Mouse (Mus musculus) layer of hippocampus, adult 9-10 months (tissue): ENCODE results near the gene Homer2.

ENCODE experiments used
- DNase-seq: peaks from one replicate; pipeline ENCODE4 v3.0.0; 2022; ENCODE audit warnings: low spot score

The Homer2 gene

DNA sequence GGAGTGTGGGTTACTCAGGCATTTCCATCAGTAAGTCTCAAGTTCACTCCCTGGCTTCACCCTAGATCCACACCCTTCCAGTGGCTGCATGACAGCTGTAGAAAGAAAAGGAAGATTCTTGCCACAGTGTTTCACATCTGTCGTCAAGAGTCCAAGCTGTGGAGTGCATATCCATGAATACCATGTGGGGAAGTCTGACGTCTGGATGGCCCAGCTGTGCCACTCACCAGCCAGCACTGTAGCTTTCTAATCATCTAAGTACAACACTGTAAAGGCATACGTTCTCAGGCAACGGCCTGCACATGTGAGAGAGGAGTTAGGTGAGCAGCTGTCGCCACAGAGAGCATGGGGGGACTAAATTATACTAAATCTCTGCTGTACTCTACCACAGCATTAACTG, 56.0 kb downstream of the Homer2 start:
- no peak for DNase-seq

- no peak for DNase-seq
Observed at GRCm38 (mm10) chr7:81649270-81649669, 58.1 kb downstream of the Homer2 start.

- DNase-seq = no peak
Observed at GRCm38 (mm10) chr7:81647959-81648358, 59.4 kb downstream of the Homer2 start.

GRCm38 (mm10) chr7:81644551-81645235, 62.6 kb downstream of the Homer2 start:
- no peak for DNase-seq

DNA sequence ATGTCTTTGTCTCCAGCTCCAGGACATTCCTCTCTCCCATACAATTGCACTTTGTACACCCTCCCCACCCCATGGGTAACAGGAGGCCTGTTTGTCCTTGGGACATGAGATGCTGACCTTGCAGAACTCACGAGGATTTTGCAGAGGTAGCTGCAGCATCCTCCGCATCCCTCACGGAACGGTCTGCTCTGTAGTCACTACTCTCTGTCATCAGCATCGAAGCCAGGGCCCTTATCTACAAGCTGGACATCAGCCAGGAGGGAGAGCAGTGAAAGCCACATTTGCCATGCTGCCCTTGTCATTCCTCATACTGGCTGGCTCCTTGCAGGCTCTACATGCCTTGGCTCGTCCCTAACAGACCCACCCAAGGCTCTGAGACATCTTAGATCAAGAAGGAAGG, 66.2 kb downstream of the Homer2 start:
- no peak for DNase-seq

DNA sequence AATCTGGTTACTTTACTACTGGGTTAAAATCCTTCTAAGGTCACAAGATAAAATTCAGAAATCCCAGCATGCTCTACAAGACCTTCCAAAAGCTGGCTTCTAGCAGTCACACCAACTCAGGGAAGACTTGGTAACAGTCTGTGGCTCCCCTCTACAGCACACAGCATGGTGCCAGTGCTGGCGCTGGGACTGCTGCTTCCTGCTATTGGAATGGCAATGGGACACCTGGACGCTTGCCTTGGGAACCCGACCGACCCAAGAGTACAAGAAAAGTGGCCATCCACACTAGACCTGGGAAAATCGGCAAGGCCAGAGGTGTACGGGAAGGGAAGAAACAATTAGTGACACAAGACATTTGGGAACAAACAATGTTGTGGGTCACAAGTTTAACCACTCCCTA, 74.7 kb downstream of the Homer2 start:
- DNase-seq = no peak

- DNase-seq = no peak
Observed at GRCm38 (mm10) chr7:81631261-81631660, 76.1 kb downstream of the Homer2 start.

DNA sequence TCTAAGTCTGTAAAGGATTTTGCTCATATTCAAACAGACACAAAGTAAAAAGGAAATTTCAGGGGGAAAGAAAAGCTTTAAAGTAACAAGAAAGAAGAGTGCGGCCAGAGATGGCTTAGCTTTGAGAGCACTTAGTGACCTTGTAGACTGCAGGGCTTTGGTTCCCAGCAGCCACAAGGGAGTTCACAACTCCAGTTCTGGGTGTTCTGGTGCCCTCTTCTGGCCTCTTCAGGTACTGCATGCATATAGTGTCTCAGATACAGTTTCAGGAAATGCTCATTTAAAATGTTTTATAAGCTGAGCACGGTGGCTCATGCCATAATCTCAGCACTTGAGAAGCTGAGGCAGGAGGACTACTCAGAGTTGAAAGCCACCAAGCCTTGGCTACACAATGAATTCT, 80.9 kb downstream of the Homer2 start:
- DNase-seq = no peak

GRCm38 (mm10) chr7:81623767-81624166, 83.6 kb downstream of the Homer2 start:
- no peak for DNase-seq

- DNase-seq = no peak
Observed at GRCm38 (mm10) chr7:81622793-81623192, 84.5 kb downstream of the Homer2 start.

DNA sequence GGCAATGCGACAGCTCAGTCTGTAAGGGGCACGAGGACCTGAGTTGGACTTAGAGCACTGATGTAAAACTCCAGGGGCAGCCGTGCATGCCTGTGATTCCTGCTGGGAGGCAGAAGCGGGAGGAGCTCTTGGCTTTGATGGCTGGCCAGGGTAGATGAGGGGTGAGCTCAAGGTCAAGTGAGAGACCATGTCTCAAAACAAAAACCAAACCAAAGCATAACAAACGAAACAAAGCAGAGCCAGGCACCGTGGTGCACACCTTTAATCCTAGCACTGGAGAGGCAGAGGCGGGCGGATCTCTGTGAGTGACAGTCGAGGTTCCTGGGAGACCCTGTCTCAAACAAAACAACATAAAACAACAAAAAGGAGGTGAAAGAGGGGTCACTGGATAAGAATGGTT, 92.3 kb downstream of the Homer2 start:
- no peak for DNase-seq

GRCm38 (mm10) chr7:81612856-81613635, 94.3 kb downstream of the Homer2 start:
- DNase-seq = no peak

- no peak for DNase-seq
Observed at GRCm38 (mm10) chr7:81610125-81610524, 97.2 kb downstream of the Homer2 start.

DNA sequence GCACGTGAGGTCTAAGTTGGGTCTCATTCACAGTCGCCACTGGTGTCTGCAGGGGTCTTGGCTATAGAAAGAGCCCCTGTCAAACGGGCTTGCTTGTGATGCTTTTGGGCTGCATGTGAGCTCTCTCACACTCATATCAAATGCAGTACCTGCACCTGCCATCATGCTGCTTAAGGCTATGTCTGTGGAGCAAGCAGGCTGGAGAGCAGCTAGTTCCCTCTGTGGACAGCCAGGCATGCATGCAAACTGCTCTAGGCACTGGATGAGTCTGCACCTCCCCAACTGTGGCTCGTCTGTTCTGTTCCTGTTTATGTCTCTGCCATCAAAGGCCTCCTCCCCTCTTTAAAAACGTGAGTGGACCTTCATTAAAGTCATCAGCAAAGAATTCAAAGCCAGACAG, 100.9 kb downstream of the Homer2 start:
- DNase-seq = no peak

DNA sequence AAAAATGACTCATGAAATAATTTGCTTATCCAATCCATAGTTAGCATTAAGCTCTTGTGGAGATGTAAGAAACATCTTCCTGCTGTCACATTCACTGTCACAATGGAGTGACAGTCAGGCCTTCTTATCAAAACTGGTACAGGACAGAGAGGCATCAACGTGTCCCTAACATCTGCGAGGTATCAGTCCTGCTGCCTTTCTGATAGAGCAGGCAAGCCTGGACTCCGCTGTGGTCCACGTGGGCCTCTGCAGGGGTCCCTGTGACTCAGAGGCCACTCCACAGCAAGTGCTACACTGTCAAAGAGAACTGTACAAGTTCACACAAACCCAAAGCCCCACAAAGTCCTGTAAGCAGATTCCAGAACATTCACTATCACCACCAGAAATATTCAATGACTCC, 101.8 kb downstream of the Homer2 start:
- DNase-seq = no peak

DNA sequence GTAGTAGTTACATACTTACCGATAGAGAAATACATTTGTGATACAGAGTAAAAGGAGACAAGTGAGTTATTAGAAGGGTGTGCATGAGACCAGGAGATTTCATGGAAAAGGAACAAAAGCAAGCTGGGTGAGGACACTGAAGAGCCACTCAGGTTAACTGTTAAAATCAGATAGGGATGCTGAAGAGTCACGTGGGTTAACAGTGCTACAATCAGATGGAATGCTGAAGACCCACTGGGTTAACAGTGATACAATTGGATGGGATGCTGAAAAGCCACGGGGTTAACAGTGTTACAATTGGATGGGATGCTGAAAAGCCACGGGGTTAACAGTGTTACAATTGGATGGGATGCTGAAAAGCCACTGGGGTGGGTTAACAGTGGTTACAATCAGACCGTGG, 102.3 kb downstream of the Homer2 start:
- DNase-seq = no peak

DNA sequence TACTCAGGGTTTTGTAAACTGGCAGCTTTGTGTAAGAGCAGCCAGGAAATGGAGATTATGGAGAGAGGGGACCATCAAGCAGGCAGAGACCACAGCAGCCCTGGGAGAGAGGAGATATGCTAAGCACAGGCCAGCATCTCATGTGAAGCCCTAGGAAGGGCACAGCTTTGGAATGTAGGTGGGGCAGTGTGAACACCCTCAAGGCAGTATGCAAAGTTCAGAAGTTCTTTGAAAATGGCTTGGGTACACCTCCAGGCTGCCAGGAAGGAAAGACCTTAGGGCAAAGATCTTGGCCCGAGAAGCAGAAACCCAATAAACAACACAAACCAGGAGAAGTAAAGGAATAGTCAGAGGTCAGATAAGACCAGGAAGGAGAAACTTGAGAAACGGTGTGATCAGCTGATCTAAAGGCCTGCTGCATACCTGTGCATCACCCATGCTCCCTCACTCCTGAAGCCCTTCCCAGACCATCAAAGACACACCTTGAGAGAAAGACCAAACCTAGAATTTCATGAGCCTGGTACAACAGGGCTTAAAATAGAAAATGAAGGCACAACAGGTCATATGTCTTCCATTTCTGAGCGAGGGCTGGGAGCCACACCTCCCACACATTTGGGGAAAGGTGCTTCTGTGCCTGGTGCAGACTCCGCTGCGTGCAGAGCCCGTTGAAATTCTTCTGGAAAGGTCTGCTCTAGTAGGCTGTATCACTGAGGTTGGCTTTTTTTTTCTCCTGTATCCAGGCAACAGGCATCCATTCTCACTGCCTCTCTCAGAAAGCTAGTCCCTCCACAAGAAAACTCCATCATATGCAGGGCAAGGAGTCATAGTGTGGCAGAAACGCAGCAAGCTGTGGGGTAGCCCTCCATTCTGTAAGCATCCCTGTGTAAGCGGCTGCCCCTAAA, 107.7 kb downstream of the Homer2 start:
- DNase-seq = no peak

GRCm38 (mm10) chr7:81597660-81598059, 109.7 kb downstream of the Homer2 start:
- DNase-seq = no peak

- no peak for DNase-seq
Observed at GRCm38 (mm10) chr7:81596086-81596485, 111.2 kb downstream of the Homer2 start.

GRCm38 (mm10) chr7:81595056-81595455, 112.3 kb downstream of the Homer2 start:
- no peak for DNase-seq

DNA sequence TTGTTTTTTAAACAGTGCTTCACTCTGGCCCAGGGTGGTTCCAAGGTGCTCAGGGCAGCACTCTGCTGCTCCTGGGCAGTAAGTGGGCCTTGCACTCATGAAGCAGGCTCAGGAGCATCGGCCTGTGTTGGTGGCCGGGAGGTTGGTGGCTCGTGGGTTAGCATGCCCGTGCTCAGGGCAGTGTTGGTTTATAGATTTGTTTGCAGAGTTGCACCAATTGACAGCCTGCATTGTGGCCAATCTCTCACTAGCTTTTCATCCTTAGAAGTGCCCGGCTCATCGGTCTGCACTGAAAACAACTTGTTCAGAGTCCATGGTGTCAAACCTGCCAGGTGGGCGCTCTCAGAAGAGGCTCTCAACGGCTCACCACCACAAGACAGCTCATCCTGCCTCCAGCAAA, 113.9 kb downstream of the Homer2 start:
- DNase-seq = no peak

- no peak for DNase-seq
Observed at GRCm38 (mm10) chr7:81592686-81593085, 114.6 kb downstream of the Homer2 start.

- DNase-seq = no peak
Observed at GRCm38 (mm10) chr7:81587238-81587637, 120.1 kb downstream of the Homer2 start.
